Mouse (Mus musculus) CH12.LX (cell line): ENCODE results near the gene Acsbg2. TPM values are rescaled to one million over a fixed set of nuclear protein-coding genes. Genes with fewer than 3 reads are reported as not detected.

Experiments used
- DNase-seq: peaks from one replicate; pipeline ENCODE4 v3.0.0-alpha.2; 2013; ENCODE audit errors: extremely low read depth
- H3K27ac ChIP-seq: 2 replicates; pipeline ENCODE4 v1.5.1; 2012; ENCODE audit warnings: low read depth, mild to moderate bottlenecking, control low read depth, moderate library complexity; ENCODE audit not compliant: insufficient read depth
- H3K27me3 ChIP-seq: replicated peaks from 2 replicates; pipeline ENCODE3; 2012; ENCODE audit warnings: inconsistent platforms
- H3K36me3 ChIP-seq, 2 experiments: replicated peaks in 1 of 2; 2 replicates each; pipeline versions ENCODE3 to v1.6.1; 2012; ENCODE audit warnings: inconsistent platforms in 1 of 2, low read length in 1 of 2, mild to moderate bottlenecking in 1 of 2, mixed read lengths in 1 of 2, moderate library complexity in 1 of 2; ENCODE audit not compliant: control insufficient read depth in 1 of 2, insufficient read depth in 1 of 2
- H3K4me1 ChIP-seq, 2 experiments: 2 replicates each; pipeline ENCODE4 v1.6.1; 2012; ENCODE audit warnings: inconsistent platforms in 1 of 2, moderate library complexity in 1 of 2; ENCODE audit not compliant: insufficient read depth in 2 of 2, control insufficient read depth in 1 of 2
- H3K4me2 ChIP-seq: 2 replicates; pipeline ENCODE4 v1.6.1; 2012; ENCODE audit warnings: low read depth, mild to moderate bottlenecking, control low read depth; ENCODE audit not compliant: poor library complexity, insufficient read depth, severe bottlenecking
- H3K4me3 ChIP-seq, 3 experiments: fragments of 150-350 bp in 1 of 3; sonication (generic) in 1 of 3; replicated peaks in 1 of 3; 2 replicates each; pipeline versions ENCODE3 to v1.5.1; 2011 to 2012; ENCODE audit warnings: low read depth in 2 of 3, low read length in 2 of 3, mild to moderate bottlenecking in 2 of 3, moderate library complexity in 2 of 3, control low read depth in 1 of 3, improper control_type of control experiment in 1 of 3, inconsistent platforms in 1 of 3, mixed read lengths in 1 of 3; ENCODE audit not compliant: poor library complexity in 1 of 3
- H3K79me2 ChIP-seq: replicated peaks from 2 replicates; pipeline ENCODE4 v1.6.1; 2012; ENCODE audit warnings: mild to moderate bottlenecking, moderate library complexity; ENCODE audit not compliant: control insufficient read depth, poor library complexity, insufficient read depth, severe bottlenecking; ENCODE audit errors: extremely low read depth
- H3K9ac ChIP-seq: 2 replicates; pipeline ENCODE4 v1.6.1; 2012; ENCODE audit warnings: low read depth, mild to moderate bottlenecking, control low read depth, moderate library complexity; ENCODE audit not compliant: insufficient read depth
- H3K9me3 ChIP-seq: replicated peaks from 2 replicates; pipeline ENCODE3; 2012; ENCODE audit warnings: low read length, inconsistent platforms, mixed read lengths
- BHLHE40 ChIP-seq: IDR thresholded peaks from 2 replicates; pipeline ENCODE4 v1.6.1; 2011; ENCODE audit warnings: mild to moderate bottlenecking, low read depth, low read length, improper control_type of control experiment
- CHD2 ChIP-seq: IDR thresholded peaks from 2 replicates; pipeline ENCODE4 v1.6.1; 2011; ENCODE audit warnings: low read length, improper control_type of control experiment
- E2F4 ChIP-seq: IDR thresholded peaks from 2 replicates; pipeline ENCODE4 v1.6.1; 2011; ENCODE audit warnings: low read depth, low read length, improper control_type of control experiment; ENCODE audit not compliant: insufficient replicate concordance
- ETS1 ChIP-seq: conservative IDR thresholded peaks from 2 replicates; pipeline ENCODE4 v1.6.1; 2012; ENCODE audit warnings: low read depth, mild to moderate bottlenecking, inconsistent platforms, low read length, improper control_type of control experiment, moderate library complexity
- HCFC1 ChIP-seq: IDR thresholded peaks from 2 replicates; pipeline ENCODE4 v1.6.1; 2012; ENCODE audit warnings: low read depth, mild to moderate bottlenecking, inconsistent platforms, low read length, improper control_type of control experiment
- KAT2A ChIP-seq: IDR thresholded peaks from 2 replicates; pipeline ENCODE4 v1.6.1; 2012; ENCODE audit warnings: low read length, improper control_type of control experiment, inconsistent platforms; ENCODE audit not compliant: insufficient replicate concordance
- MAZ ChIP-seq: IDR thresholded peaks from 2 replicates; pipeline ENCODE4 v1.6.1; 2012; ENCODE audit warnings: low read depth, mild to moderate bottlenecking, inconsistent platforms, low read length, improper control_type of control experiment, moderate library complexity
- MEF2A ChIP-seq: IDR thresholded peaks from 2 replicates; pipeline ENCODE4 v1.6.1; 2014; ENCODE audit warnings: low read depth, mild to moderate bottlenecking, inconsistent platforms, low read length, improper control_type of control experiment, borderline replicate concordance
- MXI1 ChIP-seq: IDR thresholded peaks from 2 replicates; pipeline ENCODE4 v1.6.1; 2011; ENCODE audit warnings: mild to moderate bottlenecking, low read depth, low read length, improper control_type of control experiment
- NELFE ChIP-seq: IDR thresholded peaks from 2 replicates; pipeline ENCODE4 v1.6.1; 2011; ENCODE audit warnings: low read depth, low read length, improper control_type of control experiment
- SIN3A ChIP-seq: IDR thresholded peaks from 2 replicates; pipeline ENCODE4 v1.6.1; 2012; ENCODE audit warnings: low read length, improper control_type of control experiment, inconsistent platforms
- TCF12 ChIP-seq: IDR thresholded peaks from 2 replicates; pipeline ENCODE4 v1.6.1; 2014; ENCODE audit warnings: low read depth, mild to moderate bottlenecking, inconsistent platforms, low read length, improper control_type of control experiment
- UBTF ChIP-seq: IDR thresholded peaks from 2 replicates; pipeline ENCODE4 v1.6.1; 2012; ENCODE audit warnings: low read depth, mild to moderate bottlenecking, inconsistent platforms, low read length, improper control_type of control experiment, moderate library complexity
- ZC3H11A ChIP-seq: IDR thresholded peaks from 2 replicates; pipeline ENCODE4 v1.6.1; 2012; ENCODE audit warnings: low read depth, mild to moderate bottlenecking, inconsistent platforms, low read length, improper control_type of control experiment
- ZNF384 ChIP-seq: IDR thresholded peaks from 2 replicates; pipeline ENCODE4 v1.6.1; 2012; ENCODE audit warnings: low read depth, low read length, improper control_type of control experiment, inconsistent platforms
- dilution Hi-C: fragments of 300-500 bp; cut with MboI; formaldehyde crosslinking; loops from 2 replicates; pipeline ENCODE4 v1.14.3; 2020; ENCODE audit warnings: low sequenced_read_pairs; ENCODE audit not compliant: extremely low pct_unique_long_range_greater_than_20kb, extremely low pct_ligation_motif_present
- in situ Hi-C: fragments of 300-500 bp; cut with MboI; formaldehyde crosslinking; loops from 3 replicates; pipeline ENCODE4 v1.14.3; 2019; ENCODE audit warnings: low sequenced_read_pairs, low pct_ligation_motif_present, low pct_unique_long_range_greater_than_20kb, mixed read lengths
- polyA plus RNA-seq: library from polyadenylated mRNA; unstranded; fragments of >175 nt; gene quantifications from 2 replicates; pipeline ENCODE4 v1.2.1, GENCODE M21; 2012; ENCODE audit warnings: low read depth; ENCODE audit not compliant: insufficient read length
- total RNA-seq, 2 experiments: library from RNA; depleted of rRNA; stranded (reverse); fragments of 300-350 nt in 1 of 2; fragments of >200 nt in 1 of 2; gene quantifications; 2 replicates each; pipeline ENCODE4 v1.2.3; 2012 to 2014

The Acsbg2 gene
- total and polyA plus RNA-seq, 3 experiments = not detected

GRCm38 (mm10) chr17:56871767-56872166 lies 2.5 kb downstream of the Acsbg2 start:
- H3K36me3 ChIP-seq = no peaks in the 10 kb centered on the region
- H3K9ac ChIP-seq = no peak overlapping the region
- dilution Hi-C loops (no loop called here), in situ Hi-C loops (no loop called here)
- peaks cover 1% of the 10 kb centered on the region for H3K27me3 ChIP-seq
- peaks cover 13% of the 10 kb centered on the region for H3K9me3 ChIP-seq
- H3K4me1 ChIP-seq = 0 out of 4 replicates have a peak, but pooled peaks cover 0 to 3% of the 10 kb centered on the region in 2 experiments
- TF ChIP-seq ZNF384 (no peak), MEF2A (no peak), HCFC1 (no peak), MXI1 (no peak), MAZ (no peak), KAT2A (no peak), SIN3A (no peak)
- no peak for DNase-seq
- no peak overlapping the region for H3K4me3 ChIP-seq
- no peaks in the 10 kb centered on the region for H3K79me2 ChIP-seq
- no peak overlapping the region for H3K4me2 ChIP-seq
- H3K27ac ChIP-seq = no peak overlapping the region

GRCm38 (mm10) chr17:56870287-56870953 lies 3.8 kb downstream of the Acsbg2 start:
- H3K9me3 ChIP-seq = peaks cover 21% of the 10 kb centered on the region
- H3K4me1 ChIP-seq = 0 out of 4 replicates have a peak, but pooled peaks cover 0 to 3% of the 10 kb centered on the region in 2 experiments
- H3K79me2 ChIP-seq = no peaks in the 10 kb centered on the region
- dilution Hi-C loops (no loop called here), in situ Hi-C loops (no loop called here)
- no peak overlapping the region for H3K4me2 ChIP-seq
- H3K27ac ChIP-seq = no peak overlapping the region
- H3K4me3 ChIP-seq = no peak overlapping the region
- no peaks in the 10 kb centered on the region for H3K36me3 ChIP-seq
- TF ChIP-seq MEF2A (no peak), ZC3H11A (no peak), TCF12 (no peak), E2F4 (no peak), MXI1 (no peak), KAT2A (no peak), UBTF (no peak), BHLHE40 (no peak), CHD2 (no peak), ETS1 (no peak), NELFE (no peak)
- no peak for DNase-seq
- H3K9ac ChIP-seq = no peak overlapping the region
- peaks cover 3% of the 10 kb centered on the region for H3K27me3 ChIP-seq
